16 mouse cellular contexts compared by ENCODE assay signal in the genomic region with DNA sequence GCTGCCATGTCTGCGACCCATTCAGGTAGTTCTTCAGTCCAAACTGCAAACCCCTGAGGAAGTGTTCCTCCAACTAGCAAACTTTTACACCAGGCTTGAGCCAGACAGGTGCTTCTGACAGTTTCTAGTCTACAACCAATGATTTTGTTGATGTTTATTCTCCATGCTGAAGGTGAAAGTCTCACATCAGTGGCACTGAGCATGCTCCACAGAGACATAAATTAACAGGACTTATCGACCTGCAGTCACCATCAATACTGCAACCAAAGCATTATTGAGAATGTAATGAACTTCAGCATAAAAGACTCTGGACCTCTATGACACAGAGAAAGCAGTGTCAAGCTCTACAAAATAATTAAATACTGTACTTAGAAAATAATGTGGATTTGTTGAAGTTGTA.
"Had no signal": no experiment of that assay in that cellular context is flagged by ENCODE, and none has a peak within 500 bp of the region (broad histone marks: within the 10 kb centered on the region; RNA-seq: fewer than 3 reads in every experiment).

No protein-coding gene starts in this region.

- H3K9me3 ChIP-seq: neural tube, embryonic 13.5 days; neural tube, embryonic 15.5 days; stomach, embryonic 15.5 days had no signal

- H3K36me3 ChIP-seq: stomach, embryonic 15.5 days had no signal

- DNase-seq: retina, postnatal 1 day; right cerebral cortex, adult 18-20 months; right cerebral cortex, postnatal 14 days; right cerebral cortex, postnatal 25 days; right cerebral cortex, postnatal 4 days; spleen, adult 18-20 months; thymus, adult 18-20 months; thymus, adult 2 months; thymus, postnatal 14 days; thymus, postnatal 25 days; thymus, postnatal 36 days; thymus, postnatal 4 days had no signal

- H3K27me3 ChIP-seq: neural tube, embryonic 13.5 days; neural tube, embryonic 15.5 days; stomach, embryonic 15.5 days had no signal

- H3K4me2 ChIP-seq: neural tube, embryonic 13.5 days; neural tube, embryonic 15.5 days; stomach, embryonic 15.5 days had no signal

- H3K9ac ChIP-seq: neural tube, embryonic 13.5 days; neural tube, embryonic 15.5 days; stomach, embryonic 15.5 days had no signal

- H3K27ac ChIP-seq: neural tube, embryonic 13.5 days; neural tube, embryonic 15.5 days; stomach, embryonic 15.5 days; stomach, postnatal 0 days had no signal

- H3K4me3 ChIP-seq: neural tube, embryonic 13.5 days; neural tube, embryonic 15.5 days; stomach, embryonic 15.5 days had no signal

- H3K4me1 ChIP-seq: neural tube, embryonic 13.5 days; neural tube, embryonic 15.5 days; stomach, embryonic 15.5 days had no signal
